Mouse (Mus musculus) MEL (cell line): ENCODE results near the gene Samd3. TPM values are rescaled to one million over a fixed set of nuclear protein-coding genes. Genes with fewer than 3 reads are reported as not detected.

Experiments
- DNase-seq: peaks from one replicate; pipeline ENCODE4 v3.0.0; 2011; ENCODE audit warnings: low read depth, low spot score
- H3K27ac ChIP-seq: 2 replicates; pipeline ENCODE4 v1.5.1; 2012; ENCODE audit warnings: low read depth, mild to moderate bottlenecking, control low read depth, low read length, moderate library complexity; ENCODE audit not compliant: control insufficient read depth
- H3K27me3 ChIP-seq, 2 experiments: fragments of 150-350 bp in 1 of 2; sonication (generic) in 1 of 2; 2 replicates each; pipeline ENCODE4 v1.6.1; 2012; ENCODE audit warnings: low read length in 2 of 2, mild to moderate bottlenecking in 2 of 2, improper control_type of control experiment in 1 of 2, moderate library complexity in 1 of 2; ENCODE audit not compliant: insufficient read depth in 2 of 2, control insufficient read depth in 1 of 2
- H3K36me3 ChIP-seq, 2 experiments: 2 replicates each; pipeline ENCODE4 v1.6.1; 2012 to 2014; ENCODE audit warnings: low read length in 2 of 2, improper control_type of control experiment in 1 of 2, inconsistent platforms in 1 of 2, mild to moderate bottlenecking in 1 of 2; ENCODE audit not compliant: insufficient read depth in 2 of 2, control insufficient read depth in 1 of 2
- H3K4me1 ChIP-seq, 2 experiments: fragments of 150-350 bp in 1 of 2; sonication (generic) in 1 of 2; 2 replicates each; pipeline ENCODE4 v1.6.1; 2012; ENCODE audit warnings: low read length in 2 of 2, improper control_type of control experiment in 1 of 2, mild to moderate bottlenecking in 1 of 2; ENCODE audit not compliant: insufficient read depth in 2 of 2, control insufficient read depth in 1 of 2
- H3K4me3 ChIP-seq, 2 experiments: fragments of 150-350 bp in 1 of 2; sonication (generic) in 1 of 2; 2 replicates each; pipeline ENCODE4 v1.5.1; 2012; ENCODE audit warnings: low read depth in 2 of 2, low read length in 2 of 2, mild to moderate bottlenecking in 2 of 2, moderate library complexity in 2 of 2, control low read depth in 1 of 2, improper control_type of control experiment in 1 of 2; ENCODE audit not compliant: control insufficient read depth in 1 of 2, insufficient read depth in 1 of 2
- H3K79me2 ChIP-seq: 2 replicates; pipeline ENCODE4 v1.6.1; 2012; ENCODE audit warnings: mild to moderate bottlenecking, low read length, moderate library complexity; ENCODE audit not compliant: control insufficient read depth, poor library complexity, insufficient read depth
- H3K9ac ChIP-seq: 2 replicates; pipeline ENCODE4 v1.6.1; 2012; ENCODE audit warnings: low read depth, mild to moderate bottlenecking, control low read depth, low read length, moderate library complexity; ENCODE audit not compliant: control insufficient read depth, poor library complexity, severe bottlenecking
- H3K9me3 ChIP-seq: fragments of 150-350 bp; sonication (generic); replicated peaks from 2 replicates; pipeline ENCODE4 v1.6.1; 2012; ENCODE audit warnings: mild to moderate bottlenecking, low read length, improper control_type of control experiment, moderate library complexity; ENCODE audit not compliant: insufficient read depth
- CHD1 ChIP-seq: IDR thresholded peaks from 2 replicates; pipeline ENCODE4 v1.6.1; 2012; ENCODE audit warnings: low read depth, mild to moderate bottlenecking, inconsistent platforms, low read length, improper control_type of control experiment
- CHD2 ChIP-seq: IDR thresholded peaks from 2 replicates; pipeline ENCODE4 v1.6.1; 2011; ENCODE audit warnings: low read length, improper control_type of control experiment
- CTCF ChIP-seq, 3 experiments: IDR thresholded peaks in 2 of 3; conservative IDR thresholded peaks in 1 of 3; 2 replicates each; pipeline ENCODE4 v1.5.1; 2011 to 2012; ENCODE audit warnings: low read length in 3 of 3, low read depth in 2 of 3, mild to moderate bottlenecking in 2 of 3, improper control_type of control experiment in 1 of 3, inconsistent platforms in 1 of 3, mixed read lengths in 1 of 3, moderate library complexity in 1 of 3; ENCODE audit not compliant: control insufficient read depth in 1 of 3, insufficient read depth in 1 of 3, poor library complexity in 1 of 3, severe bottlenecking in 1 of 3
- E2F4 ChIP-seq: IDR thresholded peaks from 2 replicates; pipeline ENCODE4 v1.6.1; 2011; ENCODE audit warnings: low read depth, low read length, improper control_type of control experiment, borderline replicate concordance
- ETS1 ChIP-seq: IDR thresholded peaks from 2 replicates; pipeline ENCODE4 v1.6.1; 2012; ENCODE audit warnings: low read depth, mild to moderate bottlenecking, inconsistent platforms, low read length, improper control_type of control experiment, moderate library complexity
- GABPA ChIP-seq: IDR thresholded peaks from 2 replicates; pipeline ENCODE4 v1.6.1; 2012; ENCODE audit warnings: low read depth, mild to moderate bottlenecking, inconsistent platforms, low read length, improper control_type of control experiment, moderate library complexity
- GATA1 ChIP-seq: IDR thresholded peaks from 2 replicates; pipeline ENCODE4 v1.6.1; 2011; ENCODE audit warnings: low read depth, low read length, improper control_type of control experiment
- HCFC1 ChIP-seq: IDR thresholded peaks from 2 replicates; pipeline ENCODE4 v1.6.1; 2012; ENCODE audit warnings: low read depth, mild to moderate bottlenecking, inconsistent platforms, low read length, improper control_type of control experiment, moderate library complexity
- JUND ChIP-seq: IDR thresholded peaks from 2 replicates; pipeline ENCODE4 v1.6.1; 2011; ENCODE audit warnings: low read depth, mild to moderate bottlenecking, improper control_type of control experiment, low read length
- KAT2A ChIP-seq: conservative IDR thresholded peaks from 2 replicates; pipeline ENCODE4 v1.6.1; 2012; ENCODE audit warnings: low read depth, low read length, improper control_type of control experiment, inconsistent platforms
- MAFK ChIP-seq: IDR thresholded peaks from 2 replicates; pipeline ENCODE4 v1.6.1; 2011; ENCODE audit warnings: low read depth, mild to moderate bottlenecking, low read length, improper control_type of control experiment, borderline replicate concordance
- MAX ChIP-seq: IDR thresholded peaks from 2 replicates; pipeline ENCODE4 v1.6.1; 2011; ENCODE audit warnings: low read length, improper control_type of control experiment
- MEF2A ChIP-seq: IDR thresholded peaks from 2 replicates; pipeline ENCODE4 v1.6.1; 2014; ENCODE audit warnings: low read depth, mild to moderate bottlenecking, inconsistent platforms, low read length, improper control_type of control experiment; ENCODE audit not compliant: poor library complexity, insufficient replicate concordance, severe bottlenecking; ENCODE audit errors: extremely low read depth
- MYB ChIP-seq: IDR thresholded peaks from 2 replicates; pipeline ENCODE4 v1.6.1; 2011; ENCODE audit warnings: mild to moderate bottlenecking, low read depth, low read length, improper control_type of control experiment
- MYC ChIP-seq: IDR thresholded peaks from 2 replicates; pipeline ENCODE4 v1.6.1; 2011; ENCODE audit warnings: low read depth, mild to moderate bottlenecking, low read length, improper control_type of control experiment, moderate library complexity
- POLR2A ChIP-seq, 2 experiments: IDR thresholded peaks; 2 replicates each; pipeline ENCODE4 v1.6.1; 2011 to 2012; ENCODE audit warnings: low read length in 2 of 2, mild to moderate bottlenecking in 2 of 2, control low read depth in 1 of 2, improper control_type of control experiment in 1 of 2, low read depth in 1 of 2, moderate library complexity in 1 of 2; ENCODE audit not compliant: control insufficient read depth in 1 of 2, insufficient read depth in 1 of 2, poor library complexity in 1 of 2
- POLR2AphosphoS2 ChIP-seq: IDR thresholded peaks from 2 replicates; pipeline ENCODE4 v1.6.1; 2011; ENCODE audit warnings: low read length, improper control_type of control experiment
- RCOR1 ChIP-seq: IDR thresholded peaks from 2 replicates; pipeline ENCODE4 v1.6.1; 2012; ENCODE audit warnings: low read depth, mild to moderate bottlenecking, inconsistent platforms, low read length, improper control_type of control experiment
- SIN3A ChIP-seq: IDR thresholded peaks from 2 replicates; pipeline ENCODE4 v1.6.1; 2012; ENCODE audit warnings: low read length, improper control_type of control experiment, inconsistent platforms
- TBP ChIP-seq: IDR thresholded peaks from 2 replicates; pipeline ENCODE4 v1.8.0; 2011; ENCODE audit warnings: low read depth, low read length, improper control_type of control experiment
- UBTF ChIP-seq: IDR thresholded peaks from 2 replicates; pipeline ENCODE4 v1.6.1; 2012; ENCODE audit warnings: low read depth, mild to moderate bottlenecking, inconsistent platforms, low read length, improper control_type of control experiment, moderate library complexity, borderline replicate concordance; ENCODE audit not compliant: insufficient read depth
- ZC3H11A ChIP-seq: IDR thresholded peaks from 2 replicates; pipeline ENCODE4 v1.6.1; 2012; ENCODE audit warnings: low read depth, mild to moderate bottlenecking, inconsistent platforms, low read length, improper control_type of control experiment
- ZKSCAN1 ChIP-seq: IDR thresholded peaks from 2 replicates; pipeline ENCODE4 v1.6.1; 2012; ENCODE audit warnings: low read depth, mild to moderate bottlenecking, inconsistent platforms, low read length, improper control_type of control experiment, moderate library complexity
- ZMIZ1 ChIP-seq: IDR thresholded peaks from 2 replicates; pipeline ENCODE4 v1.6.1; 2012; ENCODE audit warnings: low read depth, mild to moderate bottlenecking, inconsistent platforms, low read length, improper control_type of control experiment, moderate library complexity
- polyA plus RNA-seq, 2 experiments: library from polyadenylated mRNA; stranded (reverse) in 1 of 2; unstranded in 1 of 2; fragments of >175 nt in 1 of 2; fragments of >200 nt in 1 of 2; gene quantifications; 2 replicates each; pipeline versions ENCODE4 v1.2.1 to v1.2.4; 2012; ENCODE audit warnings: low replicate concordance in 2 of 2, low read depth in 1 of 2; ENCODE audit not compliant: insufficient read length in 2 of 2, insufficient read depth in 1 of 2, missing spikeins in 1 of 2
- total RNA-seq: library from RNA; depleted of rRNA; stranded (reverse); fragments of 300-350 nt; gene quantifications from 2 replicates; pipeline ENCODE4 v1.2.3, GENCODE M21; 2012

Samd3 gene
- total and polyA plus RNA-seq, 3 experiments, result not detected

- Histone ChIP-seq H3K9ac (no peak overlapping the region), H3K27ac (no peak overlapping the region), H3K27me3 (no peaks in the 10 kb centered on the region), H3K4me3 (no peak overlapping the region), H3K79me2 (no peaks in the 10 kb centered on the region), H3K4me1 (no peaks in the 10 kb centered on the region), H3K9me3 (no peaks in the 10 kb centered on the region), H3K36me3 (no peaks in the 10 kb centered on the region)
- TF ChIP-seq MAX (no peak), CHD2 (no peak), MYC (no peak), KAT2A (no peak), ZMIZ1 (no peak), CHD1 (no peak), ETS1 (no peak), E2F4 (no peak), MAFK (no peak), TBP (no peak), POLR2AphosphoS2 (no peak), RCOR1 (no peak), GATA1 (no peak), HCFC1 (no peak), ZKSCAN1 (no peak), MEF2A (no peak), JUND (no peak), UBTF (no peak)
- no peak for DNase-seq
Observed at GRCm38 (mm10) chr10:26232071-26232653, 2.7 kb downstream of the Samd3 start.

- H3K4me1 ChIP-seq, result no peaks in the 10 kb centered on the region
- H3K27ac ChIP-seq, result no peak overlapping the region
- no peak overlapping the region for H3K9ac ChIP-seq
- no peaks in the 10 kb centered on the region for H3K27me3 ChIP-seq
- no peaks in the 10 kb centered on the region for H3K79me2 ChIP-seq
- no peaks in the 10 kb centered on the region for H3K9me3 ChIP-seq
- DNase-seq, result no peak
- no peak overlapping the region for H3K4me3 ChIP-seq
- no peaks in the 10 kb centered on the region for H3K36me3 ChIP-seq
- TF ChIP-seq CTCF (IDR thresholded peaks at IDR 0.05 in 2 of 3, conservative IDR thresholded peaks at IDR 0.05 in 1 of 3; ENCODE audit: control insufficient read depth in 1 of 3, insufficient read depth in 1 of 3, low read depth in 2 of 3, low read length in 3 of 3, poor library complexity in 1 of 3, severe bottlenecking in 1 of 3), result no peak
- no peak for TF ChIP-seq RCOR1
- no peak for TF ChIP-seq SIN3A
- no peak for TF ChIP-seq ZC3H11A
- TF ChIP-seq GABPA, result no peak
- no peak for TF ChIP-seq POLR2A (IDR thresholded peaks at IDR 0.05; ENCODE audit: control insufficient read depth in 1 of 2, insufficient read depth in 1 of 2, low read depth in 1 of 2, low read length in 2 of 2, poor library complexity in 1 of 2)
- TF ChIP-seq MYB, result no peak
- TF ChIP-seq UBTF, result no peak
Observed at GRCm38 (mm10) chr10:26238559-26238958, 9.1 kb downstream of the Samd3 start.
